Mouse (Mus musculus) spleen, postnatal 10 days (tissue): Measurements from ENCODE around the gene Vmn1r117.
"Not testable (repeated sequence)": the region's sequence is repeated elsewhere in the genome, so short reads cannot be mapped to it uniquely, and the experiment has no call there.

Source experiments
- DNase-seq, 2 experiments: peaks; one replicate each; pipeline ENCODE4 v3.0.0; 2021 to 2022; ENCODE audit warnings: low spot score in 2 of 2

Vmn1r117 gene

GRCm38 (mm10) chr7:20884021-20884420 lies at the start of gene Vmn1r117:
Gene Vmn1r117 (minus strand): TSS chr7:20884121.
- not testable (repeated sequence) for DNase-seq

GRCm38 (mm10) chr7:20912247-20912646 lies 28.3 kb upstream of the Vmn1r117 start, which contains the start of gene Vmn1r118:
Gene Vmn1r118 (minus strand): TSS chr7:20912347.
- not testable (repeated sequence) for DNase-seq

- not testable (repeated sequence) for DNase-seq
Observed at GRCm38 (mm10) chr7:20871956-20872355, 12.0 kb downstream of the Vmn1r117 start, which contains the start of gene Vmn1r116. Gene Vmn1r116 (plus strand): TSS chr7:20872256.

- not testable (repeated sequence) for DNase-seq
Observed at GRCm38 (mm10) chr7:20844885-20845284, 39.0 kb downstream of the Vmn1r117 start, which contains the start of gene Vmn1r115. Gene Vmn1r115 (minus strand): TSS chr7:20844985.
